Mouse (Mus musculus): Measurements from ENCODE around the gene Nemp1.

Nemp1 gene

DNA sequence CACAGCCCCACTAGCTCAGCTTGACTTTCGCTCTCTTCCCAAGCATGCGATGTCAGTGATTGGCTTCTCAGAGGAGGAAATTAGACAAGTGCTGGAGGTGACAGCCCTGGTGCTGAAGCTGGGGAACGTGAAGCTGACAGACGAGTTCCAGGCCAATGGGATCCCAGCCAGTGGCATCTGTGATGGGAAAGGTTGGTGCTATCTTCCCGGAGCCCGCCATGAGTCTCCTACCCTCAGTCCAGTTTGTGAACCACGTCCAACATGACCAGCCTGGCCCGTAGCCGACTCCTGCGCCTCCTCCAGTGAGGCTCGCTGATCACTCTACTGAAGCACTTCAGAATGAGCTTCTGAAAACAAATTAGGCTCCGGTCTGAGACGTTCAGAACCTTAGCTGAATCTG, 43.6 kb downstream of the Nemp1 start:
- in situ Hi-C loops (cut with MboI, MseI): no loop called here

DNA sequence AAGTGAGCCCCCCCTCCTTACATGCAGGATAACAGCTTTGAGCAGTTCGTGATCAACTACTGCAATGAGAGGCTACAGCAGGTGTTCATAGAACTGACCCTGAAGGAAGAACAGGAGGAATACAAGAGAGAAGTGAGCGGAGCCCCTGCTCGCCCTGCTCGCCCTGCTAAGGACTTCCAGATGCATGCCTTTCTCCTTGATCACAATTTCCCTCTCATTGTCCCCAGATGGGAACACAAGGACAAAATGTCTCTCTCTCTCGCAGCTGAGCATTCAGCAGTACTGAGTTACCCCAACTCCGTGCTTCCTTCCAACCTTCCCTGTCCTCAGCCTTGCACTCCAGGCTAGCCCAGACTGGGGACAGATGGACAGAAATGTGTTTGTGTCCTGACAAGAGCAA, 46.0 kb downstream of the Nemp1 start:
- in situ Hi-C loops (cut with MboI, MseI): no loop called here

DNA sequence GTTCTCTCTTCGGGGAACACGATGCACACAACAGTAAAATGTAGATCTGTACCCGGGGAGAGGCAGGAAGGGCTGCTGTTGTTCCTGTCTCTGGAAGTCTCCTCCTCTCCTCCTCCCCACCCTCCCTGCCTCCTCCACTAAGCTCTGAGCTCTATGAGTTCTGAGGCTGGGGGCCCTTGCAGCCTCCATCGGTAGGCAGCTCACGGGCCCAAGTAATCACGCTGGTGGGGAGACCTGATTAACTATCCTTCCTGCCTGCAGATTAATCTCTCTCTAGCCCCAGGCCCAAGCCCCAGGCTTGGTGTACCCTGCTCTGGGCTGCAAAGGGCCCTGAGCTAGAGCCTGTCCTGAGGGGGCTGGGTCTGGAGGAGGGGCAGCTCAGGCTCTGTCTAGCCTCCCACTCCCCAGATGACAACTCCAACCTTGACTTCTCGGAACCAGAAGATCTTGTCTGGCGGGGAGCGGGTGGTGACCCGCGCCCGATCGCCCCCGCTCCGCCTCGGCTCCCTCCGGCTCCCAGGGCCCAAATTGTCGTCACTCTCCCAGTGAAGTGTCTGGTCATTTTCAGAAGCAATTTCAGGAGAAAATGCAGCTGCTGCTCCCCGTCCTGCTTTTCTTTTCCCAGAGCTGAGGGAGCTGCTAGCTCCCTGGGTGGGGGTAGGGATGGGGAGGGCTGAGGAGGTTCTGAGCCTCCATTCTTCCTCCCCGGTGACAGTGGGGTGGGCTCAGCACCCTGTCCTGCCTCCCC, 55.1 kb downstream of the Nemp1 start:
- in situ Hi-C loops (cut with MboI, MseI): no loop called here

DNA sequence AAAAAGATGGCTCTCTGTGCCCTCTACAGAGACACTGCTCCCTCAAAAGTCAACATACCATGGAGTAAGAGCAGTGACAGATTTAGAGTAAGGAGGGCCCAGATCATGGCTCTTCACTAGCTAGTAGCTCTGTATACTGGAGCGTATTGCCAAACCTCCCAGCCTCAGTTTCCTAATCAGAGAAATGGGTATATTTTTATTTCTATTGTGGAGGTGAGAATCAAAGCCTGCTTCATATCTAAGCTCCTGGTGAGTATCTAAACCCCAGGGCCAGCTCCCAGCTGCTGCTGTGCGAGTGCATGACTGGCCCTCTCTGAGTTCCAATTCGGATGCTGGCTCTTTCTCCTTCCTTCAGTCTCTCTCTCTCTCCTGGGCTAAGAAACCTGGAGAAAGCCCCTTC, 57.5 kb downstream of the Nemp1 start, which contains the start of gene Tac2:
Gene Tac2 (plus strand): TSS at position 301 of the 400 bp plus-strand sequence.
- in situ Hi-C loops (cut with MboI, MseI): no loop called here

DNA sequence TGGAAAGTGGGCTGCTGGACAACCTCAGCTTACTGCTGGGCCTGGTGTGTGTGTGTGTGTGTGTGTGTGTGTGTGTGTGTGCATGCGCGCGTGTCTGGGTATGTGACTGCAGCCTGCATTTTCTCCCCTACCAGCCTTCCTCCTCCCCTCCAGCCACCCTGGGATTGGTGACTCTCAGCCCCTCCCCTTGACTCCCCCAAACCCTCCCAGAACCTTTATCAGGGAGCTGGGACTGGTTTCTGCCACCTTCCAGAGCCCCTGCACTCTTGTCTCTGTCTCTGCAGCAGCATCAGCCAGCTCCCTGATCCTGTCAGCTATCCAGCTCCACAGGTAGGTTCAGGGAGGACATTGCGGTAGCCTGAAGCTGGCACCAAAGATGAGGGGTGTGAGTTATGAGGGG, 58.4 kb downstream of the Nemp1 start:
- in situ Hi-C loops (cut with MboI, MseI): no loop called here

DNA sequence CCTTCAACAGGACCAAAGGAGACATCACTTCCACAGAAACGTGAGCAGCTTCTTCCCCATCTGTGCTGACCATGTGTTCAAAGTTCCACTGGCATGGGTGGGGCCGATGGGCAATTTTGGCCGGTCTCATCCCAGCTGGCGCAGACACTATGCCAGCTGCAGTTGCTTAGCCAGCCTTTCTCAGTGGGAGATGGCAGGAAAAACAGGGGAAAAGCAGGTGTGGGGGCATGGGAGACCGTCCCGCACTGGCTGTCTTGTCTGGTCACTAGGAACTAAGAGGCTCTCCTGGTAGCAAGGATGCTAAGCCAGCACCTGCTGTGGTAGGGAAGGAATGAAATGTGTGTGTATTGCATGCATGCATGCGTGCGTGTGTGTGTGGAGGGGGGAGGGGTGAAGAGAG, 61.7 kb downstream of the Nemp1 start:
- in situ Hi-C loops (cut with MboI, MseI): no loop called here

DNA sequence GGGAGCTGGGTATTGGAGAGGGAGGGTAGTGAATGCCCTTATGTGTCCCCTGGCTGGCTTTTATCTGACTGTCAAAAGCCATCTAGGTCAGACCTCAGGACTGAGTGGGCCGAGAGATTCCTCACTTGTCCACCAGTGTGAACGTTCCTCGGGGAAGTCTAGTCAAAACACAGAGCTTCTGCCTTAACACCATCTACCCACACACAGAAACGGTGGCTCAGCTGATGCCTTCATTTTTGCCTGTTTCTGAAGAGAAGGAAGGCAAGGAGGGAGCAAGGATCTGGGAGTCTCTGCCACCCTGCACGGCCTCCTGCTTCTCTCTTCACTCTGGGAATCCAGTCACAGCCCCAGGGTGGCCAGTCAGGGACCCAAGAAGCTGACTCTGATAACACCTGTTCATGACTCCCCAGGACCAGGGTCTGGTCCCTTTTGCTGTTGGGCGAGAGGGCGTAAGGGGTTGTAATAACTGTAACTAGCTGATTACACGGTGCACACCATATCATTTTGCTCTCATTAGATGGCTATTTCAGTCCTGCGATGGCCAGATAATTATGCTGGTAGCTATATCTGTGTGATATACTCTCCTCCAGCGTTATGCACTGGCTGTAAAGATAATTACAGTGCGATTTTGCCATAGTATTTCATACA, 63.7 kb downstream of the Nemp1 start:
- in situ Hi-C loops (cut with MboI, MseI): loop anchor here (5.0 kb wide), 1 partner anchor 98 kb away; no protein-coding TSS in a partner anchor

DNA sequence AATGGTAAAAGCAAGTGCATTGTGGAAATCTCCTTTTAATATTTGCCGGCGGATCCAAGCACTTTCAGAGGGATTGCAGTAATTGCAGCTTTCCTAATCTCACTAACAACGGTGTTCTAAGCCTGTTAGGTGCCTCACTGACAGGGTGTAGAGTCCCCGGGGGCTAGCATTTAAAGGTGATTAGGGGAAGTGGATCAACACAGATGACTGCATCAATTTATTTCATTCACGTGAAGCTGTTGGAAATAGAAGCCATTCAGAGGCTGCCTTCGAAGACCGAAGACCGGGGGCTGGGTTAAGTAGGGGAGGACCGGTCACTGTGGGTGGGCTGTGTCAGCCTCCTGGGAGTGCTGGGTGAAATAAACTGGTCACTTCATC, 64.2 kb downstream of the Nemp1 start:
- in situ Hi-C loops (cut with MboI, MseI): loop anchor here (5.0 kb wide), 1 partner anchor 99 kb away; no protein-coding TSS in a partner anchor

DNA sequence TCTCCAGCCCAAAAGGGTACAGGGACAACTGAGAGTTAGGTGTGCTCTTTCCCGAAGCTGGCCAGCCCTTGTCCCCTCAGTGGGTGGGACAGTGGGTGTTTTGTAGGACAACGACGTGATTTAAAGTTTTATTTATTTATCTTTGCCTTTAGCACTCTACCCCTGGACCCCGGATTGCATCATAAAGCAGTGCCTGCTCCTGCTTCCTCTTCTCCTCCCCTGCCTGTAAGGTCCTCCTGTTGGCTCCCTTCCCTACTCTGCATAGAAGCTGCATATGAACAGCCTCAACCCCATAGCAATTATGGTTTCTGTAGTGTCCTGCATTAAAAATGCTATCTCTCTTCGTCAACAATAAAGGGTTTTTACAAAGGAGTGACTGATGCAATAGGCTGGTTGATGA, 64.7 kb downstream of the Nemp1 start:
- in situ Hi-C loops (cut with MboI, MseI): loop anchor here (5.0 kb wide), 1 partner anchor 99 kb away; no protein-coding TSS in a partner anchor

DNA sequence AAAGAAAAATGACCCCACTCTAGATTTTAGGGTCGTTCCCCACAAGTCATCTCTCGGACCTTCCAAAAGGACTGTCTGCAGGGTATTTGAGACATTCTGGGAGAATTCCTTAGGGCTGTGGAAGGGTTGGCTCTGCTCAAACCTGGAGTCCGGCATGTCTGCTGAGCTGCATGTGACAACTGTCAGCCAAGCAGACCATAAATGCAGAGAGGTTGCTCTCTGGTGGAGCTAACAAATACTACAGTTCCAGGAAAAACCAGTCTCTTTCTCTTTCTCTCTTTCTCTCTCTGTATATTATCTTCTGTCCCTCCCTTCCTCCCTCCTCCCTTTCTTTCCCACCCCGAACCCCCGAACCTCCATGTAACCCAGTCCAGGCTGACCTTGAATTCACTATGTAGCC, 67.7 kb downstream of the Nemp1 start:
- in situ Hi-C loops (cut with MboI, MseI): loop anchor here (5.0 kb wide), 1 partner anchor 102 kb away; no protein-coding TSS in a partner anchor

DNA sequence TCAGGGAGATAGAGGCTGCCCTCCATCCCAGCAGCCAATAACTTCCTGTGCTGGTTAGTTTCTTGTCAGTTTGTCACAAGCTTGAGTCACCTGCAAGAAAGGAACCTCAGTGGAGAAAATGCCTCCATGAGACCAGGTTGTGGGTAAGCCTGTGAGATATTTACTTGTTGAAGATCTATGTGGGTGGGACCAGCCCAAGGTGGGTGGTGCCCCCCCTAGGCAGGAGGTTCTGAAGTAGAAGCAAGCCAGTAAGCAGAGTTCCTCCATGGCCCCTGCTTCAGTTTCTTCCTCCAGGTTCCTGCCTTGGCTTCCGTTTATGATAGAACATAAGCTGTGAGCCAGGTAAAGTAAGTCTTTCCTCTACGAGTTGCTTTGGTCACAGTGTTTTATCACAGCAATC, 69.6 kb downstream of the Nemp1 start:
- in situ Hi-C loops (cut with MboI, MseI): no loop called here

DNA sequence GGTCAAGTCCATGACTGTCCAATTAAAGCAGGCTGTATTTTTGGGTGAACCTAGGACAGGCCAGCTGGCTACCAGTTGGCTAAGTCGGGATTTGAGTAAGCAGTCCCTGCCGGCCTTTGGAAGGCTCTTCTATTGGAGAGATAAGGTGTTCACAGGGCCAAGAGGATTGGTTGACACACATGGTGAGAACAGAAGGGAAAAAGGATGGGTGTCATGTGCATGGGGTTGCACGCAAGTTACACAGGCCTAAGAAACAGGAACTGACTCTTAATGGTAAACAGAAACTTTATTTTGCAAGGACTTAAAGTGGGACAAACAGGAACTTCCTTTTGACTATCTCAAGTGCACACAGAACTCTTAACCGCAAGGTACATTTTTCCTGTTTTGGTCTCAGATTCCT, 70.2 kb downstream of the Nemp1 start:
- in situ Hi-C loops (cut with MboI, MseI): no loop called here

DNA sequence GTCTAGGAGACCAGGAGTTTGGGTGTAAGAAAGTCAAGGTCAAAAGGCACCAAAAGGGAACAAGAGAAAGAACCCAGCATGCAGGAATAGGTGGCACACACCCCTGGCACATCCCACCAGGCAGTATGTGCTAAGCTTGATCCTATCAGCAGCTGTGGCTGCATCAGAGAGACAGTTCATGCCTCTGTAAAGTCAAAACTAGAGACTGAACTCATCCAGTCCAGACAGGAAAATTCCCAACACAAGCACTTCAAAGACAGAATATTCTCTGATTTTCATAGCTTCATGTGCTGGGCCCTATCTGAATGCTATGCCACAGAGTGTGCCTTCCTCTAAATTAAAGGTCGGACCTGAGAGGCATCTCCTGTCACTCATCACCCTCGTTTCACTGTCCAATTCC, 70.9 kb downstream of the Nemp1 start:
- in situ Hi-C loops (cut with MboI, MseI): no loop called here

DNA sequence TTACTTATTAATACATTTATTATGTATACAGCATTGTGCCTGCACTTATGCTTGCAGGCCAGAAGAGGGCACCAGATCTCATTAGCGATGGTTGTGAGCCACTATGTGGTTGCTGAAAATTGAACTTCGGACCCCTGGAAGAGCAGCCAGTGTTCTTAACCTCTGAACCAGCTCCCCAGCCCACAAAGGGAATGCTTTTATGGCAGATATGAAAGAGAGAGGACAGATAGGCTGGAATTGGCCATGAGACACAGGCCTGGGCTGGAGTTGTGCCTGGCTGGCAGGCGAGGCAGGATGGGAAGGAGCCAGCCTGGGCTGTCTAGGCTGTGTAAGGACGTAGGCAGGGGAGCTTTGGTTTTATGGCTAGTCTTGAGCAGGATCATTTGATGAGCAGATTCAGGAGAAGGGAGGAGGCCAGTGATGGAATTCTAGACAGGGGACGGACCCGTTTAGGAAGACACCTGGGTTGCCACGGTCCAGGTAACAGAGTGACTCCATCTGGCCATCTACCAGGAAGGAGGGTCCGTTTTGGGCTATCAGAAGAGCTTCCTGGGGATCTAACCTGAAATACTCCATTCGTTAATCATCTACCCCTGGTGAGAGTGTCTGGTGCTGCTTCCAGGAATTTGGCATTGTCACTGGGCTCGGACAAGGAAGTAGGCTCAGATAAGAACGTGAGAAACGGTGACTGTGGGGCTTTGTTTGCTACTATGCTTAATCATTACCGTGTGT, 71.6 kb downstream of the Nemp1 start:
- in situ Hi-C loops (cut with MboI, MseI): no loop called here

DNA sequence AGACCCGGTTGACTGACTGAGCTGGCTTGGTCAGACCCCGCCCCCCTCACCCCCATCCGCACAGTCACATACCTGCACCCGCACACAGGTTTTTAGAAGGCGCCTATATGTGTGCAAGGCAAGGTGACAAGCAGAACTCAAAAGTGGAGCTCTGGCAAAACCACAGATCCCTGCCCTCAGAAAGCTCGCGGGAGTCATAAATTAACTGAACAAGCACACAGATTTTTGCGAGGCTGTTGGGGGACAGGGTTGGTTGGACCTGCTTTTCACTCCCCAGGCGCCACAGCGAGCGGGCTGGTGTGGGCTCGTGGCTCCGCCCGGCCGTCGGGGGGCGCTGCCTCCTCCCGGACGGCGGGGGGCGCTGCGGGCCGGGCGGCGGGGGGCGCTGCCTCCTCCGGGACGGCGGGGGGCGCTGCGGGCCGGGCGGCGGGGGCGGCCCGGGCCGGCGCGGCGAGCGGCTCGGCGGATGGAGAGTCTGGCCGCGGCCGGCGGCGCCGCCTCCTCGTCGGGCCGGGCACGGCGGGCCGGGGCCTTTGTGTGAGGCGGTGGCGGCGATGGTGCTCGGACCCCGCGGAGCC, 72.5 kb downstream of the Nemp1 start, which contains the start of gene Zbtb39:
Gene Zbtb39 (plus strand): TSS at position 456 of the 578 bp plus-strand sequence.
- in situ Hi-C loops (cut with MboI, MseI): no loop called here

DNA sequence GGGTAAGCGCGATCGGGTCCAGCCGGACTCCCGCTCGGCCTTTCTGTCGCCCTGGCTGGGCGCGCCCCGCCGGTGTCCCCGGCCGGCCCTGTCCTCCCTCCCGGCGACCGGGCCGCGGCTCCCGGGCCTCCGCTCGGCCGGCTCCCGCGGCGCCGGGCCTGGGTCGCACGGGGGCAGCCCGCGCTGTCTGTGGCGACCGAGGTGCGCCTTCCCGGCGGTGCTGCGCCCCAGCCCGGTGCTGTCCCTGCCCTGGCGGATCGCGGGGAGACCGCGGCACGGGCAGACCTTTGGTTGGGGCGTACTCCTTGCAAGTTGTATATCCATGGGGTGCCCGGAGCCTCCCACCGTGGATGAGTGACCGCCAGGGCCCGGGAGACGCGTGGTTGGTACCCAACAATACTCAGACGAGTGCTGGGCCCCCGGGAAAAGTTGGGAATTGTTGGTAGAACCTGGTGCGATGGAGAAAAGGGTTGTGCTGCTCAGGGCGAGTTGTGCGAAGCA, 73.0 kb downstream of the Nemp1 start:
- in situ Hi-C loops (cut with MboI, MseI): no loop called here

DNA sequence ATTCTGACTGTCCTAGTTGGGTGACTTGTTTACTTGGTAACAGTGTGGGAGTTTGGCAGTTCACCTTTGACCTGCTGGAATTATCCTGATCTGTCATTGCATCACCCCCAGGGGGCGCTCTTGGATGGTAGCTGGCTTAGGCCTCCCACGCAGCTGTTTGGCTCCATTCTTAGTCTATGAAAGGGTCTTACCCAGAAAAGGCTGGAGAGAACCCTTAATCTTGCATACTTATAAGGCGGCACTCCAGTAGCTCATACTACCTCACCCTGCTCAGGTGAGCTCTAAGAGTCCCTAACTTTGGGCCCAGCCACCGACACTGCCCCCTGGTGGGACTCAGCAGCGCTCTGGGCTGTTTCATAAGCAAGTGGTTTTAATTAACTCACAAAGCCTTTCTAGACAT, 78.0 kb downstream of the Nemp1 start:
- in situ Hi-C loops (cut with MboI, MseI): no loop called here

DNA sequence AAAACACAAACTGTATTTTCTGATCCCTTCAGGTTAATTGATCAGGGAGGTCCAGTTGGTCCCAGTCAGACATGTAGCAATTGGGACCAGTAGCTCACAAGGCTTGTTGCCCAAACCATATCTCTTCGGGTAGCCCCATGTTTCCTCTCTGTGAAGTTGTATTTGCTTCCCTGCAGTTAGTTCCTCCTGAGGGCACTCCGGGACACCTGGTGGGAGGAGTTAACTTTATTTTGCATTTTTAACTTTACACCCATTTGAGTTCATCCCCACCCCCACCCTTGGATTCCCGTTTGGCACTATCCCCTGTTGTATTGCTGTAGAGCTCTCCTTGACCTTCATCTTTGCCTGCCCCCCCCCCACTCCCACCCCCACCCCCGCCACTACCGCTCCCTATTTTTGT, 79.2 kb downstream of the Nemp1 start:
- in situ Hi-C loops (cut with MboI, MseI): no loop called here

DNA sequence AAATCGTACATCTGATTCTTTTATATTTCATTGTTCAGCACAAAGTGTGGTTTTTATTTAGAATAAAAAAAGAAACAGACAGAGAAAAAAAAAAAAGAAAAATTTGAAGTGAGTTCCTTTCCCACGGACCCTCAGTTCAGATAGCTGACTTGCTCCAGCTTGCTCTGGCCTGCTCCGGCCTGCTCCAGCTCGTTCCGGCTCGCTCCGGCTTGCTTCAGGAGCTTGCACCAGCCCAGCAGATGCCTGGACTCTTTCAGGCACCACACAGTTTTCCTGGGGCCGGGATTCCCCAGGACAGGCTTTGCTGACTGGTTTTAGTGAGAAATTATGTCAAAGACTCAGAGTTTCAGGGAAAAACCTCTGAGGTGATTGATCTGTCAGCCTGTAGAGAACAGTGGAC, 80.6 kb downstream of the Nemp1 start:
- in situ Hi-C loops (cut with MboI, MseI): no loop called here

DNA sequence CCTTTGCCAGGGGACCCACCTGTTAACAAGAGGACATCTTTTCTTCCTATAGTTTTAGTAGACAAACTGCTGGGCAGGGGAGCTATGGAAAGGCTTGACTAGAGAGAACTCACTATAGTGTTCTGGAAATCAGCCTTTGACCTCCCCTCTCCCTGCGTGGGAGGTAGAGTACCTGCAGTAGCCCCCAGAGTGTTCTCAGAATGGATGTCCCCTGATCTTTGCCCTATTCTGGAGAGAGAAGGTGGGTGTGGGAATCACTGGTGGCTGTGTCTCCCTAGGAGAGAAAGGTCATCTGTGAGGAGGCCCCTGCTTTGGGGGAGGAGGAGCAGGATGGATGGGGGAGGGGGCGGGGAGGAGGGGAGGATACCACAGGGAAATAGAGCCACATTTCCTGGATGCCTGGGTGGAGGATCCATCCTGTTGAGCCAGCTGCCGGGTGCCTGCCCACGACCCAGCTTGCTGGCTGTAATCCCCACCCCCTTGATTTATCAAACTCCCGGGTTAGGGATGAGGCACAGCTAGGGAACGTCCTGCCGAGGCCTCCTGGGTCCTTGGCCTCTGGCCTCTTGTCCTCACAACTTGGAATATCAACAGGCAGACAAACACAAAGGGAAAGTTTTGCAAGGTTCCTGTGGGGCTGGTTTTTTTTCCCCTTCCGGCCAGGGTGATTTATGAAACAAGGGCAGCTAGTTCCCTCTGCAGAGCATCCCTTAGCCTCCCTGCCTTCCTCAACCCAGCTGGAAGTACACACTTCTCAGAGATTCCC, 82.3 kb downstream of the Nemp1 start:
- in situ Hi-C loops (cut with MboI, MseI): no loop called here

DNA sequence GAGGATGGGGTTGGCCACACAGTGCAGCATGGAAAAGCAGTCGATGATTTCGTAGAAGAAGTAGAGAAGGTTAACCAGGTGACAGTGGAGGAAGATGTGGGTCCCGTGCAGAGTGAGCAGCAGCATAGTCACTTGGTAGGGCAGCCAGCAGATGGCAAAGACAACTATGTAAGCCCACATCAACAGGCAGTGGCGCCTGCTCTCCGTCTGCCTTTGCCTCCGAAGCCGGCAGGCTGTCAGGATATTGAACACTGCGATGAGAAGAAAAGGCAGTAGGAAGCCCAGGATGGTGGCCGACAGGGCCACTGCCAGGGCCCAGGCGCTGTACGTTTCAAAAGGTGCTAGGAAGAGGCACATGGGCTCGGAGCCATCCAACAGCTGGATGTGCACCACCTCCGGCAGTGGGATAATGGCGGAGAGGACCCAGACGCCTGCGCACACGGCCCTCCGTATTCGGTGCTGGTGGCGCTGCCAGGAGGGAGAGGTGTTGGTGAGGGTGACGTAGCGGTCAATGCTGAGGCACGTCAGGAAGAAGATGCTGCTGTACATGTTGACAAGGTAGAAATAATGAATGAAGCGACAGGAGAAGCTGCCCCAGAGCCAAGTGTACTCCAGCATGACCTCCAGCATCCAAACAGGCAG, 83.6 kb downstream of the Nemp1 start:
- in situ Hi-C loops (cut with MboI, MseI): no loop called here
